Mouse (Mus musculus): ENCODE results near the gene Inpp5b.

DNA sequence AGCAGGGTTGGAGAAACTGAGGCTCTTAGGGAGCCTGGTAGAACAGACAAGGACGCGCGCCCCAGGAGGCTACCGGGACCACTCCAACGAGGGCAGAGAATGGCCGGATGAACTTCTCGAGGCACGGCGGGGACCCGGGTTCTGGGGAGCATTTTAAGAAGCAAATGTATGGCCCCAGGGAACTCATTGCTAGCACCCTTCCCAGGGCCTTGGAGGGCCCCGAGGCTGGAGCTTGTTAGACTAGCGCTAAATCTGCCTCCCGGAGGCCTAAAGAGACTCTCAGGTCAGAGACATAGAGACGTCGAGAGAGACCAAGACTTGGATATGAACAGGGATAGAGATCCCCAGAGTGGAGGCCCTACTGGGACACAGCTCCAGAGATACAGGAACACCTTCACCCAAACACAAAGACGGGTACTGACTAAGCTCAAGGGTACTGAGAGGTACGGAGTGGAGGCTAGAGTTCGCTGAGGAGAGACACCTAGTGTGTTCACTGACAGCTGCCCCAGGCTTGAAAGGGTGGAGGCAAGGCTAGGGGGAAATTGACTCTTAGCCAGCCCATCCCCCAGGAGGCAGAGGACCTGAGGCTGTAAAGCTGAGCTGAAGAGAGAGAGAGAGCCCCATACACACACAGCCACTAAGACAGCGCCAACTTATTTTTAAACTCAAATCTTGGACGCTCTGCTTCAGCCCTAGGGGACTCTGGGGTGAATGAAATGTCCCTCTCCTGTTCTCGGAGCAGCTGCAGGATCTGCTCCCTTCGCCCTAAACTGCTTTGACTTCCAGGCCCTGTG, 40.4 kb upstream of the Inpp5b start:
- TF ChIP-seq CTCF (IDR thresholded peaks at IDR 0.05; ENCODE audit: borderline replicate concordance, insufficient read depth, low read length) (no peak), POLR2A (IDR thresholded peaks at IDR 0.05; ENCODE audit: low read depth, low read length) (peak; percentile 54)
